Mouse (Mus musculus): ENCODE results near the gene Osbpl5.

Gene Osbpl5

GRCm38 (mm10) chr7:143753990-143754715 is 2.6 kb downstream of the Osbpl5 start:
- peak; percentile 53 for DNase-seq

- DNase-seq: peak; percentile 64
Observed at GRCm38 (mm10) chr7:143752606-143753005, 4.2 kb downstream of the Osbpl5 start.

GRCm38 (mm10) chr7:143752056-143752455 is 4.7 kb downstream of the Osbpl5 start:
- no peak for DNase-seq

GRCm38 (mm10) chr7:143751380-143751779 is 5.4 kb downstream of the Osbpl5 start:
- no peak for DNase-seq

DNA sequence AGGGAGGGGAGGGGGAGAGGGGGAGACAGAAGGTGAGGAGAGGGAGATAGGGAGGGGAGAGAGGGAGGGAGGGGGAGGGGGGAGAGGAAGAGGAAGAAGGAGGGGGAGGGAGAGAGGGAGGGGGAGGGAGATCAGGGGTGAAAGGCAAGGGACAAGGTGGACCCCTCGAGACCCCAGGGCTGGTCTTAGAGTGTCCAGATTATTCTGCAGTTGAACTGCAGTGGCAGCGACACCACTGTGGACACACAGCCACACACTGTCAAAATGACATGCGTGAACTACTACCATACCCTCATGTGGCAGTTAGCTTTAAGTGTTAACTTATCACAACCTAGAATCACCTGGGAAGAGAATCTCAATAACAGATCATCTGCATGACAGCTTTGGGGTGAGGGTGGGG is 7.7 kb downstream of the Osbpl5 start:
- DNase-seq: no peak

GRCm38 (mm10) chr7:143748041-143748868 is 8.5 kb downstream of the Osbpl5 start:
- peak; percentile 82 for DNase-seq

- no peak for DNase-seq
Observed at GRCm38 (mm10) chr7:143740653-143741052, 16.1 kb downstream of the Osbpl5 start.

DNA sequence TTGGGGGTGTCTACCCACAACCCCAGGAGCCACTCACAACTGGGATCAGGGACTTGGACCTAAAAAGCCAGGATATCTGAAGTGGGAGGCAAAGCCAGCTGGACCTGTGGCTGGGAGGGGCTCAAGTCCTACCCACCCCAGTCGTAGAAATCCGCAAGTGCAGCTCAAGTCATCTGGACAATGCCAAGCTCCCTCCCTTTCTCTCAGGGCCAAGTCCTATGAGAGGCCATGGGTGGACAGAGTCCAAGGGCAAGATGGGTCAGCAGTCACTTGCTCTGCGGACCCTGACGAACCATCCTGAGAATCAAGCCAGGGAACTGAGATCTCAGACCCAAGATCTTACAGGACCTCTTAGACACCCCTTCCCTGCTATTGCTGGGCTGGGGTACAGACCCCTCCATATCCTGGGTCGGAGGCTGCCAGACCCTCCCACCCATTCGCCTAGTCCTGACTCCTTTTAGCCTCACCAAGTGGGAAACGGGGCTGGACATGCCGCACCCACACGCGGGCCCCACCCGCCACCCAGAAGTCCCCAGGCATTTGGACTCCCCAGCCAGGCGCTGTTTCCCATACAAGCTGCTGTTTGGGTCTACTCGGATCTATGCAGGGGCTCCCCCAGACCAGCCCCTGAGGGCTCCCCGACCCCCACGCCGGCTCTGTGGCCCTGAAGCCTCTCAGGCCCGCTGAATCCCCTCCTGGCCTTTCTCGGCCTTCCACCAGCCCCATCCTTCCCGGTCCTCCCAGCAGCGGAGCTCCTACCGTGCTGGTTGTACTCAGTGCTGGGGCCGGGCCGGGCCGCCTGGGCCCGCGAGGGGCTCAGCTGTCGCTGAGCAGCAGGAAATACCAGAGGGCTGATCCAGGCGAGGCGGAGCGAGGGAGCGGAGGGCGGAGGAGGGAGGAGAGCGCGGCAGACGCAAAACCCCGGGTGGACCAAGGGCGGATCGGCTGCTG is 17.0 kb downstream of the Osbpl5 start:
- DNase-seq: peak; percentile 45

DNA sequence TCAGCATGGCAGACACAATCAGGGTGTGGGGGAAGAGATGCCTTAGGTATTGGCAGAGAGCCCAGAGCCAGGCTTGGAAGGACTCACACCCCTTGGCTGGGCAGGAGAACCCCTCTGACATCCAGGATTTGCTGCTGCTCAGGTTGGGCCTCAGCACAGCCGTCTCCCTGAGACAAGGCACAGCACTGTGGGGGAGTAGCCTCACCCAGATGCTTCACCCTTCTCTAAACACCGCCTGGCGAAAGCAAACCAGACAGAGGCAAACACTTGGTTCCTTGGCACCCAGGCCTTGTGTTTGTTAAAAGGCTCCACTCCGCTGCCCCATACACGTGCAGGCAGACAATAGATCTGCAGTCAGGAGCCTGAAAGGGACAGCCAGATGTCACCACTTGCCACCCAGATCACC is 18.2 kb downstream of the Osbpl5 start:
- DNase-seq: no peak

GRCm38 (mm10) chr7:143738194-143738593 is 18.6 kb downstream of the Osbpl5 start:
- no peak for DNase-seq

- no peak for DNase-seq
Observed at GRCm38 (mm10) chr7:143733746-143734145, 23.0 kb downstream of the Osbpl5 start.

GRCm38 (mm10) chr7:143729886-143730285 is 26.9 kb downstream of the Osbpl5 start:
- no peak for DNase-seq

- no peak for DNase-seq
Observed at GRCm38 (mm10) chr7:143726396-143726795, 30.4 kb downstream of the Osbpl5 start.

GRCm38 (mm10) chr7:143723841-143724240 is 32.9 kb downstream of the Osbpl5 start:
- DNase-seq: no peak

DNA sequence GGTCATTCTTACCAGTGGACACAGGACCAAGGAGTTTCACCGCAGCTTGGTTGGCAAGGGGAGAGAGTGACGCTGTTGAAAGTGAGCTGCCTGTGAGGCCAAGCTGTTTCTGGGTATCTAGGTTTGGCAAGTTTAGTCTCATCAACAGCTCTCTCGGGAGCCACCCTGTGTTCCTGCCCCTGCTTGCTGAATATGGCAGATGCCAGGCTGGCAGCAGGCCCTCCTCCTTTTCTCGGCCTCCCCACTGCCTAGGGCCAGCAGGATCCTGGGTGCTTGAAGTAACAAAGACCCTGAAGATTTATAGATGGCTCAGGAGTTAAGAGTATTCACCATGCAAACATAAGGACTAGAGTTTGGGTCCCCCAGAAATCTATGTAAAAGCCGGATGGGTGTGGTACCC is 34.1 kb downstream of the Osbpl5 start:
- no peak for DNase-seq

- DNase-seq: no peak
Observed at GRCm38 (mm10) chr7:143717811-143718210, 39.0 kb downstream of the Osbpl5 start.

GRCm38 (mm10) chr7:143713421-143713820 is 43.4 kb downstream of the Osbpl5 start:
- no peak for DNase-seq

- DNase-seq: no peak
Observed at GRCm38 (mm10) chr7:143712771-143713348, 43.9 kb downstream of the Osbpl5 start.

GRCm38 (mm10) chr7:143712023-143712422 is 44.8 kb downstream of the Osbpl5 start:
- DNase-seq: no peak

GRCm38 (mm10) chr7:143711381-143711780 is 45.4 kb downstream of the Osbpl5 start:
- DNase-seq: no peak

DNA sequence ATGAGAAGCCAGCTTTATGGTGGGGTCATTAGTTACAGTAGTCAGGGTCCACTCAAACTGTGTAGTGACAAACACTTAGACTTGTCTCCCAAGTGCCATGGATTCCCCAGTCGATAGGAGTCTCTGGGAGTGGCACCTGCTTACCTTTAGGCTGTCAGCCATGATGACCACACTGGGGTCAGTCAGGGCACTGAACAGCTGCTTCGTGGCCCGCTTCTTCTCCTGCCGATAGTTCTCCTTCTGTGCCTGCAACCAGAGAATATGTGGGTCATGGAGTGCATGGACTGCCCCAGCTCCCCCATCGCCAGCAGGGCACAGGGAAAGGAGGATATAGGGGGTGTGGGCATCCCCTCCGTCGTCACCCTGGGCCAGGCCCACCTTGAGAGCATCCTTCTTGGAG is 47.4 kb downstream of the Osbpl5 start:
- no peak for DNase-seq

DNA sequence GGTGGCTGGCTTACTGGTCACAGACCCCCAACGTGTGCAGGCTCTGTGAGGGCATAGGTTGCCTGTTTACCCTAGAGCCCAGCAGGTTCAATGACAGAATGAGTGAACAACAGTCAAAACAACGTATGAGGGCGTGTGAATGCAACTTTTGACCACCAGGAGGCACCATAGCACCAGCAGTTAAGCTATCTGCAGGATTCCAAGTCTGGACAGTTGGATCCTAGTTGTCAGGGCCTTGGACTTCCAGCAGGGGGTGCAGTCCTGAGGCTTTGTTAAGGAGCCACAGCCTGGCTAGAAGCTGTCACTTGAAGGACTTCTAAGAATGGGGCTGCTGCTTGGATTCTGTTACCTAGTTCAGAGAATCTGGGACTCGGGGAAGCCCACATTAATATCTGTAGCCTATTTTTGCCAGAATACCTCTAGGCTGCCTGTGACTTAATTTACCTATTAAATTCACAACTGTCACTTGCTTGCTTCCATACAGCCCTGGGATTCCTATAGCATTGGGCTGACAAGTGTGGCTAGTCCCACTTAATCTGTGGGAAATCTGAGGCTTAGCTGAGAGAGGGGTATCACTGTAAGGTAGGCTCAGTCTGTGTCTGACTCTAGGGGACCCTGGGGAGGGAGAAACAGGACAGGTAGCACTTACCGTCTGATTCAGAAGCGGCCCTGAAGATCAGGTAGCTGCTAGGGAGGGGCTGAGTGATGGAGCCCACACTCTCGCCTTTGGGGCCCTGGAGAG is 49.9 kb downstream of the Osbpl5 start:
- peak; percentile 89 for DNase-seq
